Mouse (Mus musculus) kidney, postnatal 10 days (tissue): ENCODE results near the gene Txnrd2.
A peak's percentile ranks its signal among the peaks of the same experiment; 100 is the strongest.

Experiments used
- DNase-seq: peaks from one replicate; pipeline ENCODE4 v3.0.0; 2021; ENCODE audit warnings: mixed read lengths

Gene Txnrd2

GRCm38 (mm10) chr16:18455407-18455806, 29.2 kb downstream of the Txnrd2 start:
- no peak for DNase-seq

- DNase-seq: no peak
These were observed 32.5 kb downstream of the Txnrd2 start for GRCm38 (mm10) chr16:18458661-18459060.

- peak; percentile 34 for DNase-seq
These were observed 33.3 kb downstream of the Txnrd2 start for GRCm38 (mm10) chr16:18459335-18459954.

- DNase-seq: peak; percentile 47
These were observed 33.8 kb downstream of the Txnrd2 start for GRCm38 (mm10) chr16:18459955-18460370.

- no peak for DNase-seq
These were observed 34.6 kb downstream of the Txnrd2 start for GRCm38 (mm10) chr16:18460826-18461225.

GRCm38 (mm10) chr16:18462031-18462430, 35.8 kb downstream of the Txnrd2 start:
- no peak for DNase-seq

- peak; percentile 50 for DNase-seq
These were observed 36.4 kb downstream of the Txnrd2 start for GRCm38 (mm10) chr16:18462598-18462997.

- DNase-seq: peak; percentile 32
These were observed 38.1 kb downstream of the Txnrd2 start for GRCm38 (mm10) chr16:18464271-18464670.

GRCm38 (mm10) chr16:18470829-18471228, 44.6 kb downstream of the Txnrd2 start:
- no peak for DNase-seq

GRCm38 (mm10) chr16:18471381-18471955, 45.3 kb downstream of the Txnrd2 start:
- DNase-seq: no peak

GRCm38 (mm10) chr16:18471976-18472375, 45.8 kb downstream of the Txnrd2 start:
- DNase-seq: no peak

- no peak for DNase-seq
These were observed 46.2 kb downstream of the Txnrd2 start for GRCm38 (mm10) chr16:18472416-18472815.

GRCm38 (mm10) chr16:18472976-18473375, 46.8 kb downstream of the Txnrd2 start:
- no peak for DNase-seq

- DNase-seq: no peak
These were observed 47.8 kb downstream of the Txnrd2 start for GRCm38 (mm10) chr16:18474021-18474420.

GRCm38 (mm10) chr16:18477996-18478395, 51.8 kb downstream of the Txnrd2 start:
- DNase-seq: no peak

- peak; percentile 31 for DNase-seq
These were observed 53.5 kb downstream of the Txnrd2 start for GRCm38 (mm10) chr16:18479667-18480066.

- DNase-seq: no peak
These were observed 54.8 kb downstream of the Txnrd2 start for GRCm38 (mm10) chr16:18480933-18481485.

GRCm38 (mm10) chr16:18482431-18482830, 56.2 kb downstream of the Txnrd2 start:
- no peak for DNase-seq

GRCm38 (mm10) chr16:18483839-18484238, 57.7 kb downstream of the Txnrd2 start:
- no peak for DNase-seq

GRCm38 (mm10) chr16:18484386-18484785, 58.2 kb downstream of the Txnrd2 start:
- DNase-seq: no peak

- DNase-seq: no peak
These were observed 58.7 kb downstream of the Txnrd2 start for GRCm38 (mm10) chr16:18484794-18485435.

- DNase-seq: no peak
These were observed 59.9 kb downstream of the Txnrd2 start for GRCm38 (mm10) chr16:18486126-18486525.

GRCm38 (mm10) chr16:18490281-18490680, 64.1 kb downstream of the Txnrd2 start:
- no peak for DNase-seq

GRCm38 (mm10) chr16:18490894-18491293, 64.7 kb downstream of the Txnrd2 start:
- no peak for DNase-seq
